Mouse (Mus musculus) lung, postnatal 0 days (tissue): ENCODE measurements around the gene Slc23a2.

Experiments used
- CTCF ChIP-seq: IDR thresholded peaks from 2 replicates; pipeline ENCODE4 v1.5.1; 2016; ENCODE audit warnings: antibody characterized with exemption, mild to moderate bottlenecking
- EP300 ChIP-seq: IDR thresholded peaks from 2 replicates; pipeline ENCODE4 v1.6.1; 2016; ENCODE audit warnings: antibody characterized with exemption, mild to moderate bottlenecking, control low read depth

DNA sequence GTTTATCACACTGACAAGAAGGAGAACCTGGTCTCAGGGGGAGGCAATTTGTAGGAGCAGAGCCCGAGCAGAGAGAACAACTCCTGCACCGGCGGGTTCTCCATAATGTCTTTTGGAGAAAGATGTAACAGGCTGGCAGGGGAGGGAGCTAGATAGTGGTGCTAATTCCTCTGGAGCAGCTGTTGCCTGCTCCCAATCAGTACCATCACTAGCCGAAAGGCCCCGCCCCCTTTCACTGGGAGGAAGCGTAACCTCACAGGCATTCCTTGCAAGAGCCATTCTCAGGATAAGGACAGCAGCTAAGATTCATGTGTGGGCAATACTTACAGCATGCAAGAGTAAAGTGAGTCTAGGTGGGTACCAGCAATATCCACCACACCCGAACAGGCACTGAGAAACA is 127.3 kb downstream of the Slc23a2 start:
- TF ChIP-seq CTCF (no peak), EP300 (no peak)
